Mouse (Mus musculus) bone marrow macrophage, adult 2 months (primary cell): ENCODE data around the gene Syt1.

Experiments
- CTCF ChIP-seq: IDR thresholded peaks from 2 replicates; pipeline ENCODE4 v1.5.1; 2012; ENCODE audit warnings: low read depth, mild to moderate bottlenecking, low read length, moderate library complexity
- POLR2A ChIP-seq: IDR thresholded peaks from 2 replicates; pipeline ENCODE4 v1.6.1; 2012; ENCODE audit warnings: mild to moderate bottlenecking, low read depth, low read length, borderline replicate concordance

GRCm38 (mm10) chr10:108815339-108815738 is 195.4 kb downstream of the Syt1 start:
- TF ChIP-seq CTCF: no peak
- TF ChIP-seq POLR2A: no peak
